Mouse (Mus musculus): Measurements from ENCODE around the gene Znrf1. TPM values are rescaled to one million over a fixed set of nuclear protein-coding genes. Genes with fewer than 3 reads are reported as not detected.

Gene Znrf1
- polyA plus RNA-seq, 1 experiment: 36.6 TPM

DNA sequence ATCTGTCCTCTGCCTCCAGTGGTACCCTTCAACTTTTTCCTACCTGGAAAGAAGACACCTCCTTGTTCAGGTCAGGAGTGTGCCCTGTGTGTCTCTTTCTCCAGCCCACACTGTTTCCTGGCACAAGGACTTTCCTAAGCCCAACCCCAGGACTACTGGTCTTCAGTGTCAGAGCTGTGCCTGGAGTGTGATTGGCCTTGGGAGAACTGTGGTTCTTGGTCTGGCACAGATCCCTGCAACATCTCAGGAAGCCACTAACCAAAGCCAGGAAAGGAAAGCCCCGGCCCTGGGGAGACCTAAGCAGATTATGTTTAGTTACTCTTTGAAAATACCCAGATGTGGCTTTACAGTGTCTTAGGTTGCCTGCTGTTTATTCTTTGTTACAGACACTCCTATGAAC is 84.0 kb downstream of the Znrf1 start:
- no peaks in the 10 kb centered on the region for H3K79me3 ChIP-seq (ENCODE audit: low read depth)
- H3K79me2 ChIP-seq (ENCODE audit: control insufficient read depth, insufficient read depth): peaks cover 18% of the 10 kb centered on the region
- H3K27me3 ChIP-seq (ENCODE audit: control insufficient read depth, insufficient read depth, insufficient read length): no peaks in the 10 kb centered on the region
- peaks cover 19% of the 10 kb centered on the region for H3K36me3 ChIP-seq (ENCODE audit: control insufficient read depth, insufficient read depth)
- TF ChIP-seq CTCF (IDR thresholded peaks at IDR 0.05; ENCODE audit: control insufficient read depth, insufficient read depth, insufficient read length) (no peak), MYOD1 (IDR thresholded peaks at IDR 0.05; ENCODE audit: control insufficient read depth, insufficient read length, low read depth) (no peak), MAX (IDR thresholded peaks at IDR 0.05) (no peak), MYOG (IDR thresholded peaks at IDR 0.05; ENCODE audit: control insufficient read depth, extremely low read depth, insufficient read length) (no peak), FOSL1 (IDR thresholded peaks at IDR 0.05; ENCODE audit: insufficient read depth, low read length, poor library complexity, severe bottlenecking) (no peak), CEBPB (IDR thresholded peaks at IDR 0.05; ENCODE audit: low read depth) (no peak), USF1 (IDR thresholded peaks at IDR 0.05; ENCODE audit: low read depth) (no peak)
- H3ac ChIP-seq (ENCODE audit: control insufficient read depth, insufficient read length, low read depth): no peak overlapping the region
- H3K4me3 ChIP-seq (ENCODE audit: insufficient read depth, poor library complexity, severe bottlenecking): no peak overlapping the region

DNA sequence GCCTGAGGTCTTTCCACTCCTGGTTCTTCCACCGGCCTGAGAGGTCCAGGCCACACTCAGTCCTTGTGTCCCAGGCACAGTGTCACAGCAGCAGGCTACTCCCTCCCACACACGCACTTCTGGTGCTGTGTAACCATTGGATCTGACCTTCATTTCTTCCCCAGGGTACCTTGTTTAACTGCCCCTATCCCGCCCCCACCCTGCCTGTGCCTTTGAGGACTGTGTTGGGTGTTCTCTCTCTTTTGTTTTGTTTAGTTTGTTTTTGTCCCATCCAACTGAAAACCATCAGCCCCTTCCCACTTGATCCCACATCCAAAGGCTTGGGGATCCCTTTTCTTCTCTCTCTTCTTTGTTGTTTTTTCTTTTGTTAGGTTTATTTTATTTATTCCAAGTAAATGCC is 86.2 kb downstream of the Znrf1 start:
- peaks cover 10% of the 10 kb centered on the region for H3K79me2 ChIP-seq (ENCODE audit: control insufficient read depth, insufficient read depth)
- H3ac ChIP-seq (ENCODE audit: control insufficient read depth, insufficient read length, low read depth): no peak overlapping the region
- peaks cover 19% of the 10 kb centered on the region for H3K36me3 ChIP-seq (ENCODE audit: control insufficient read depth, insufficient read depth)
- no peaks in the 10 kb centered on the region for H3K79me3 ChIP-seq (ENCODE audit: low read depth)
- no peak overlapping the region for H3K4me3 ChIP-seq (ENCODE audit: insufficient read depth, poor library complexity, severe bottlenecking)
- H3K27me3 ChIP-seq (ENCODE audit: control insufficient read depth, insufficient read depth, insufficient read length): no peaks in the 10 kb centered on the region
- TF ChIP-seq FOSL1 (IDR thresholded peaks at IDR 0.05; ENCODE audit: insufficient read depth, low read length, poor library complexity, severe bottlenecking) (no peak), CTCF (IDR thresholded peaks at IDR 0.05; ENCODE audit: control insufficient read depth, insufficient read depth, insufficient read length) (no peak), MAX (IDR thresholded peaks at IDR 0.05) (no peak), MYOD1 (IDR thresholded peaks at IDR 0.05; ENCODE audit: control insufficient read depth, insufficient read length, low read depth) (no peak), MYOG (IDR thresholded peaks at IDR 0.05; ENCODE audit: control insufficient read depth, extremely low read depth, insufficient read length) (no peak)

DNA sequence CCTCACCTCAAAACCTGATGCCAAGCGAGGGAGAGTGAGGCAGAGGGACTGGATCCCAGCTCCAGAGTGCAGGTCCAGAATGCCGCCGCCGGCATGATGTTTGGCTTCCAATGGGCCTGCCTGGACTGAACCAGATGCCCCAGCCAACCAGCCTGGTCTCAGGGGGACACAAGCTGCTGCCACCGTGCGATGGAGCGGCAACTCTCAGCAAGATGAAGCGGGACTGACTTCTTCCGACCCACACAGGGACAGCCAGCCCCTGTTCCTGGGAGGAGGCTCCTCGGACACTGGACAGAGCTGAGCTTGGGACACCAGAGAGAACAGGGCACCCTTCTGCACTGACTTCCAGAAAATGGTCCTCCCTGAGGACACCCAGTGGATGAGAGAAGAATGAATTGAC is 86.7 kb downstream of the Znrf1 start:
- H3K79me2 ChIP-seq (ENCODE audit: control insufficient read depth, insufficient read depth): peaks cover 6% of the 10 kb centered on the region
- no peaks in the 10 kb centered on the region for H3K27me3 ChIP-seq (ENCODE audit: control insufficient read depth, insufficient read depth, insufficient read length)
- H3ac ChIP-seq (ENCODE audit: control insufficient read depth, insufficient read length, low read depth): no peak overlapping the region
- TF ChIP-seq CEBPB (IDR thresholded peaks at IDR 0.05; ENCODE audit: low read depth): no peak
- no peak for TF ChIP-seq USF1 (IDR thresholded peaks at IDR 0.05; ENCODE audit: low read depth)
- no peak for TF ChIP-seq FOSL1 (IDR thresholded peaks at IDR 0.05; ENCODE audit: insufficient read depth, low read length, poor library complexity, severe bottlenecking)
- TF ChIP-seq CTCF (IDR thresholded peaks at IDR 0.05; ENCODE audit: control insufficient read depth, insufficient read depth, insufficient read length): no peak
- TF ChIP-seq MYOG (IDR thresholded peaks at IDR 0.05; ENCODE audit: control insufficient read depth, extremely low read depth, insufficient read length): no peak
- TF ChIP-seq MYOD1 (IDR thresholded peaks at IDR 0.05; ENCODE audit: control insufficient read depth, insufficient read length, low read depth): no peak
- no peak for TF ChIP-seq MAX (IDR thresholded peaks at IDR 0.05)
- no peaks in the 10 kb centered on the region for H3K79me3 ChIP-seq (ENCODE audit: low read depth)
- peaks cover 19% of the 10 kb centered on the region for H3K36me3 ChIP-seq (ENCODE audit: control insufficient read depth, insufficient read depth)
- H3K4me3 ChIP-seq (ENCODE audit: insufficient read depth, poor library complexity, severe bottlenecking): no peak overlapping the region

DNA sequence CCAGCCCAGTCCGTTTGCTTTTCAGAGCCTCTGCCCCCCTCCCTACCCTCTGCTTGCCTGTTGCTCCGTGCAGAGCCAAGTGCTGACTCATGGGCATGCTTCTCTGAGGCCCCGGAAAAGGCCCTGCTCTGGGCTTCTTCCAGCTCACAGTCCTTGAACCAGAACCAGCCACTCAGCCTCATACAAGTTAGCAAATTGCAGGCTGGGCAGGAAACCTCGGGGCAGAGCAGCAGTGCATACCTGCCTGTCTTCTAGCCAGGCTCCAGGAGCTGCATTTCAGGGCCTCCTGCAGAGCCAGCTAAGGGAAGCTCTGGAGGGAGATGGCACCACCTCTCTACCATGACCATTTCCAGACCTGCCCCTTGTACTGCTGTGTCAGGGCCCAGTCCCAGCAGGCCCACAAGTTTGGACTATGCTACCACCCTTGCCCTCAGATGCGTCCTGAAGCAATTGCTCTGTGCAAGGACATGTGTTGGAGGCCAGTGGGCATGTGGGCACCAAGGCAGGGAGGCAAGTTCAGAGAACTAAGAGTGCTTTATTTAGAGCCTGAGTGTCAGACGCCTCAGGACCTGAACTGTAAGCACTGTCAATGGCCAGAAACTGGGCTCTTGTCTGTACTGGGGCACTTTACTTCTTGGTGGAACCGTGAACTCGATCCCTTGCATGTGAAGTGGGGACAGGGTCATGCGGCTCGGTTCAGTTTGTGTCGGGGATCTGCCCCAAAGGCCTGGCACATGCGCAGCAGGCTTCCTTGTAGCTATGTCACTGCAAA is 88.4 kb downstream of the Znrf1 start:
- Histone ChIP-seq H3K4me3 (ENCODE audit: insufficient read depth, poor library complexity, severe bottlenecking) (no peak overlapping the region), H3ac (ENCODE audit: control insufficient read depth, insufficient read length, low read depth) (peak overlapping the region; percentile 38), H3K27me3 (ENCODE audit: control insufficient read depth, insufficient read depth, insufficient read length) (no peaks in the 10 kb centered on the region), H3K79me3 (ENCODE audit: low read depth) (no peaks in the 10 kb centered on the region), H3K79me2 (ENCODE audit: control insufficient read depth, insufficient read depth) (no peaks in the 10 kb centered on the region), H3K36me3 (ENCODE audit: control insufficient read depth, insufficient read depth) (peaks cover 14% of the 10 kb centered on the region)
- no peak for TF ChIP-seq CTCF (IDR thresholded peaks at IDR 0.05; ENCODE audit: control insufficient read depth, insufficient read depth, insufficient read length)
- no peak for TF ChIP-seq MYOD1 (IDR thresholded peaks at IDR 0.05; ENCODE audit: control insufficient read depth, insufficient read length, low read depth)
- TF ChIP-seq FOSL1 (IDR thresholded peaks at IDR 0.05; ENCODE audit: insufficient read depth, low read length, poor library complexity, severe bottlenecking): no peak
- no peak for TF ChIP-seq USF1 (IDR thresholded peaks at IDR 0.05; ENCODE audit: low read depth)
- TF ChIP-seq CEBPB (IDR thresholded peaks at IDR 0.05; ENCODE audit: low read depth): no peak

DNA sequence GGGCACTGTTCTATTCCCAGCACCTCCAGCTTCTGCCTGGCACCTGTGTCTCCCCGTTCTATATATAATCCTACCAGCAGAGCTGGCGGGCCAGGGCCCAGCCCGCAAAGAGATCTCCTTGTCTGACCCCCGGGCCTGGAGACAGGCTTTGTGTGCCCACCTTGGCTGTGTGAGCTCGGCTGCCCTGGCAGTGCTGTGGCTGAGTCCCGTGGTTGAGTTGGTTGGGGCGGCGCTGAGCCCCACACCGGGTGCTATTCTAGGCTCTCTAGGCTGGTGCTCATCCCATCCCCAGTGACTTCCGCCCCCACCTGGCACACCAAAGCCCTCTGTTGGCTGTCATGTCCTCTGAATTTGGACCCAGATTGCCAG is 88.9 kb downstream of the Znrf1 start:
- H3K36me3 ChIP-seq (ENCODE audit: control insufficient read depth, insufficient read depth): peaks cover 14% of the 10 kb centered on the region
- H3K4me3 ChIP-seq (ENCODE audit: insufficient read depth, poor library complexity, severe bottlenecking): no peak overlapping the region
- no peaks in the 10 kb centered on the region for H3K79me3 ChIP-seq (ENCODE audit: low read depth)
- no peak overlapping the region for H3ac ChIP-seq (ENCODE audit: control insufficient read depth, insufficient read length, low read depth)
- no peaks in the 10 kb centered on the region for H3K27me3 ChIP-seq (ENCODE audit: control insufficient read depth, insufficient read depth, insufficient read length)
- TF ChIP-seq FOSL1 (IDR thresholded peaks at IDR 0.05; ENCODE audit: insufficient read depth, low read length, poor library complexity, severe bottlenecking) (no peak), MAX (IDR thresholded peaks at IDR 0.05) (no peak)
- no peaks in the 10 kb centered on the region for H3K79me2 ChIP-seq (ENCODE audit: control insufficient read depth, insufficient read depth)

All from C2C12 (cell line).